Mouse (Mus musculus) liver, embryonic 14.5 days (tissue): Measurements from ENCODE around the gene Hexim2.

ENCODE experiments used
- CTCF ChIP-seq: IDR thresholded peaks from 2 replicates; pipeline ENCODE4 v1.5.1; 2016; ENCODE audit warnings: antibody characterized with exemption, low read depth, control low read depth
- EP300 ChIP-seq: IDR thresholded peaks from 2 replicates; pipeline ENCODE4 v1.6.1; 2016; ENCODE audit warnings: antibody characterized with exemption, low read depth

GRCm38 (mm10) chr11:103105180-103105725, 27.0 kb upstream of the Hexim2 start:
- TF ChIP-seq CTCF (no peak), EP300 (no peak)
